ENCODE assay signal across 12 mouse cellular contexts in the genomic region with DNA sequence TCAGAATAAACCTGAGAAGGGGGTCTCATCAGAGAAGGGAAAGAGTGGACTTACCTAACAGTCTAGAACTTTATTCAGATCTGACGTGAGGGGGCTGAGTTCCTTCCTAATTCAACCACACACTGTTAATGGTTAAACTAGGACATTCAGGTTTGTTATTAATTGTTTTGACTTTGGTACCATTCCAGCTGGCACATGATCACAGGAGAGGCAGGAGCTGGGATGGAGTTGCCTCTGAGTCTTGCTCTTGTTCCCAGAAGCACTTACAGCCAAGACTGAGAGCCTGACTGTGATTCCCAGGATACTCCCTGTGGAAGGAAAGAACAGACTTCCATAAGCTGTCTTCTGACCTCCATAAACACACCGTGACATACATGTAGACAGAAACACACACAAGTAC. TPM values are rescaled to one million over a fixed set of nuclear protein-coding genes. Genes with fewer than 3 reads are reported as not detected.
DNase-seq lines count a peak whose midpoint lies in the region; ATAC-seq and TF ChIP-seq lines count a peak whose summit lies in the region.
"Had no signal": no experiment of that assay in that cellular context is flagged by ENCODE, and none has a peak within 500 bp of the region (broad histone marks: within the 10 kb centered on the region; RNA-seq: fewer than 3 reads in every experiment).

No protein-coding gene starts in this region.

- H3K4me3 ChIP-seq in intestine, embryonic 15.5 days (replicated peaks) = no peak overlapping the region
- H3K4me3 ChIP-seq in stomach, postnatal 0 days (ENCODE audit: low read depth, low read length) = no peak overlapping the region
- H3K4me3 ChIP-seq: embryonic facial prominence, embryonic 15.5 days; heart, embryonic 15.5 days; midbrain, embryonic 15.5 days had no signal

- no peak overlapping the region for H3K4me2 ChIP-seq in intestine, embryonic 15.5 days (replicated peaks)
- H3K4me2 ChIP-seq in stomach, postnatal 0 days (replicated peaks; ENCODE audit: low read depth) = no peak overlapping the region
- H3K4me2 ChIP-seq: embryonic facial prominence, embryonic 15.5 days; heart, embryonic 15.5 days; midbrain, embryonic 15.5 days had no signal

- WGBS in intestine, embryonic 15.5 days = 42% methylated on average over 2 of the region's 2 CpGs
- 17% methylated on average over 2 of the region's 2 CpGs for WGBS in stomach, postnatal 0 days

- H3K9ac ChIP-seq in intestine, embryonic 15.5 days = no peak overlapping the region
- no peak overlapping the region for H3K9ac ChIP-seq in stomach, postnatal 0 days (ENCODE audit: low read length)
- H3K9ac ChIP-seq: embryonic facial prominence, embryonic 15.5 days; heart, embryonic 15.5 days; midbrain, embryonic 15.5 days had no signal

- no peaks in the 10 kb centered on the region for H3K36me3 ChIP-seq in intestine, embryonic 15.5 days
- H3K36me3 ChIP-seq in stomach, postnatal 0 days (ENCODE audit: control insufficient read depth, insufficient read depth, low read length) = no peaks in the 10 kb centered on the region
- H3K36me3 ChIP-seq: embryonic facial prominence, embryonic 15.5 days; heart, embryonic 15.5 days; midbrain, embryonic 15.5 days had no signal

- H3K27ac ChIP-seq in intestine, embryonic 15.5 days = no peak overlapping the region
- H3K27ac ChIP-seq in stomach, postnatal 0 days (replicated peaks) = no peak overlapping the region
- H3K27ac ChIP-seq: embryonic facial prominence, embryonic 15.5 days; heart, embryonic 15.5 days; midbrain, embryonic 15.5 days had no signal

- no peaks in the 10 kb centered on the region for H3K27me3 ChIP-seq in intestine, embryonic 15.5 days (replicated peaks)
- H3K27me3 ChIP-seq in stomach, postnatal 0 days (ENCODE audit: control insufficient read depth, insufficient read depth, low read length) = no peaks in the 10 kb centered on the region
- H3K27me3 ChIP-seq: embryonic facial prominence, embryonic 15.5 days; heart, embryonic 15.5 days; midbrain, embryonic 15.5 days had no signal

- H3K9me3 ChIP-seq in intestine, embryonic 15.5 days = no peaks in the 10 kb centered on the region
- H3K9me3 ChIP-seq in stomach, postnatal 0 days (ENCODE audit: control insufficient read depth, low read length) = no peaks in the 10 kb centered on the region
- H3K9me3 ChIP-seq: embryonic facial prominence, embryonic 15.5 days; heart, embryonic 15.5 days; midbrain, embryonic 15.5 days had no signal

- no peak for TF ChIP-seq EP300 in stomach, postnatal 0 days (optimal IDR thresholded peaks at IDR 0.05)

- no peak for TF ChIP-seq CTCF in stomach, postnatal 0 days (IDR thresholded peaks at IDR 0.05; ENCODE audit: low read depth)

- peak; percentile 19 for DNase-seq in ovary, adult 18-20 months (ENCODE audit: low spot score)
- no peak for DNase-seq in ovary, postnatal 10 days (ENCODE audit: low spot score)
- peak; percentile 74 to 92 for DNase-seq in kidney, postnatal 36 days
- peak; percentile 66 for DNase-seq in stomach, postnatal 0 days (ENCODE audit: low spot score)
- DNase-seq in urinary bladder, postnatal 36 days (ENCODE audit: low spot score in 2 of 2) = no peak
- no peak for DNase-seq in layer of hippocampus, adult 9-10 months (ENCODE audit: low spot score)
- DNase-seq: cerebellum, adult 9-11 months had no signal

- H3K4me1 ChIP-seq in intestine, embryonic 15.5 days (replicated peaks) = no peaks in the 10 kb centered on the region; the same call in 1 of the 2 replicates
- H3K4me1 ChIP-seq in stomach, postnatal 0 days (replicated peaks; ENCODE audit: control insufficient read depth, insufficient read depth) = no peaks in the 10 kb centered on the region
- H3K4me1 ChIP-seq: embryonic facial prominence, embryonic 15.5 days; heart, embryonic 15.5 days; midbrain, embryonic 15.5 days had no signal

- peak; percentile 52 for ATAC-seq in intestine, embryonic 15.5 days
- ATAC-seq in stomach, postnatal 0 days (ENCODE audit: low FRiP score, low TSS enrichment) = peak; percentile 54
- ATAC-seq: activated CD4-positive, CD25-positive, alpha-beta regulatory T cell, adult 4 months; midbrain, embryonic 15.5 days had no signal

RNA-seq across cellular contexts. Expression of a gene that starts 8.0 kb away (rescaled TPM):
- 772 and 821 TPM in 2 replicates for polyA plus RNA-seq in intestine, embryonic 15.5 days (2015; fragmentation: Nextera tagmentation; extraction: Ambion mirVana)
- polyA plus RNA-seq in stomach, postnatal 0 days (2015; fragmentation: Nextera tagmentation; extraction: Ambion mirVana) = 755 and 765 TPM in 2 replicates

RNA-seq across cellular contexts. Expression of a gene that starts 25.9 kb away (rescaled TPM):
- polyA plus RNA-seq in intestine, embryonic 15.5 days (2015; fragmentation: Nextera tagmentation; extraction: Ambion mirVana) = 1,436 and 1,568 TPM in 2 replicates
- polyA plus RNA-seq in stomach, postnatal 0 days (2015; fragmentation: Nextera tagmentation; extraction: Ambion mirVana) = 1,868 and 2,021 TPM in 2 replicates

RNA-seq across cellular contexts. Expression of a gene that starts 31.7 kb away (rescaled TPM):
- polyA plus RNA-seq in intestine, embryonic 15.5 days (2015; fragmentation: Nextera tagmentation; extraction: Ambion mirVana) = 110 and 118 TPM in 2 replicates
- polyA plus RNA-seq in stomach, postnatal 0 days (2015; fragmentation: Nextera tagmentation; extraction: Ambion mirVana) = 32.9 TPM in 2 replicates

RNA-seq across cellular contexts. Expression of a gene that starts 48.7 kb away (rescaled TPM):
- 23.0 and 24.6 TPM in 2 replicates for polyA plus RNA-seq in intestine, embryonic 15.5 days (2015; fragmentation: Nextera tagmentation; extraction: Ambion mirVana)
- polyA plus RNA-seq in stomach, postnatal 0 days (2015; fragmentation: Nextera tagmentation; extraction: Ambion mirVana) = 9.8 and 11.8 TPM in 2 replicates

RNA-seq across cellular contexts. Expression of a gene that starts 48.8 kb away (rescaled TPM):
- polyA plus RNA-seq in intestine, embryonic 15.5 days (2015; fragmentation: Nextera tagmentation; extraction: Ambion mirVana) = 25.2 and 26.4 TPM in 2 replicates
- 9.8 and 11.0 TPM in 2 replicates for polyA plus RNA-seq in stomach, postnatal 0 days (2015; fragmentation: Nextera tagmentation; extraction: Ambion mirVana)

Comparison
In these comparisons a context has a peak if more than half of its experiments do, and no peak if none do; other contexts are left out.
1. DNase-seq: peak in ovary, adult 18-20 months (single experiment), kidney, postnatal 36 days (2 of 2) and stomach, postnatal 0 days (single experiment); none in ovary, postnatal 10 days (single experiment), urinary bladder, postnatal 36 days (0 of 2) and layer of hippocampus, adult 9-10 months (single experiment).